Mouse (Mus musculus) adrenal gland, adult 18-20 months (tissue): ENCODE data around the gene Zfp385b. TPM values are rescaled to one million over a fixed set of nuclear protein-coding genes. Genes with fewer than 3 reads are reported as not detected.

ENCODE experiments used
- DNase-seq, 2 experiments: peaks; one replicate each; pipeline ENCODE4 v3.0.0; 2021 to 2022; ENCODE audit warnings: low spot score in 2 of 2
- total RNA-seq, 2 experiments: library from RNA; stranded (reverse); gene quantifications; 1 replicate in 1 of 2; 2 replicates in 1 of 2; pipeline ENCODE4 v1.2.3; 2021

Gene Zfp385b
- total RNA-seq, 2 experiments from 2014 or later = 0.83 TPM; not detected in 1

DNA sequence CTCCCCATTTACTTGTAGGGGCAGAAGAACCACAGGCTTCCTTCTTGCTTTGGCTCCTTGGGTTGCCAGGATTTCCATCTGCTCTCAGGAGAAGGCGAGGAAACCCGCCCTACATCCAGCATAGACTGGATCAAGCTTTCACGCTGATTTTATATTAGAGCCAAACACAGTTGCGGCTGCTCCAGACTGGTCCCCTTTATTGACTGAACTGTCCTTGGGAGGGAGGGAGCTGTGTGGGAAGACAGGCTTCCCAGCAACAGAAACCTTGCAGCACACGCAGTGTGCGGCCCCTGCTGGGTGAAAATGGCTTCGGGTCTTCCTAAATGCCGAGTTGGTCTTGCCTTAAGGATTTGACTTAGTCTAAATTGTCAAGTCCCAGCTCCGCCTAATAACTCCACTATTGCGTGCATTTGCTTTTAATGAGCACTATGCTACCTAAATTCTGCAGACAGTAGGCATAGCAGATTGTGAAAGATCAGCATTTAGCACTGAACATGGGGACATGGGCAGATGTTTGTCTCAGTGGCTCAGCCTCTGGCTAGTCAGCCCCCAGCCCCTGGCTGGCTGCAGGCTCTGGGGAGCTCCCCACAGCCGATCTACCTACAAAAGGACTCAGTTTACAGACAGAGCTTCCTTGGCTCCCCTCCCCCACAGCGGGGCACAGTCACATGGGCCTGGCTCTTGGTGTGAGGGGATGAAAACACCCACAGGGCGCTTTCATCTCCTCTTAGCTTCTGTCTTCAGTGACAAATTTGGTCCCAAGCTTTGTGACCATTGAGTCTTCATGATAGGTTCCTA, 417.8 kb downstream of the Zfp385b start:
- DNase-seq = no peak

DNA sequence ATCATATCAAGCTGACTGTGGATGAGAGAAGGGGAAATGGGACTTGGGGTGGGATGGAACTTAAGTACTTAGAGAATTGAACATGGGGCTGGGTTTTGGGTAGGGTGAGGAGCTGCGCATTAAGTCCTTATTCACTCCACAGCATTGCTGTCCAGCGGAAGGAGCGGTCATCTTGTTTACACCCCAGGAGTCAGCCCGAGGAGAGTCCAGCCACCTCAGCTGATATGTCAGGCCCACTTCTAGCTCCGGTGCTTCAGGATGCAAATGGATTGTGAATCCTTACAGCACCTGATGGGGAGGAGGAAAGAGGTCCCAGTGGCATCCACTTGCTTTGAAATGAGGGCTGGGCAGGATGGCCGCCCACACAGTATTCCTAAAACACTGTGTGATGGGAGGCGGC, 425.6 kb downstream of the Zfp385b start:
- DNase-seq = no peak

DNA sequence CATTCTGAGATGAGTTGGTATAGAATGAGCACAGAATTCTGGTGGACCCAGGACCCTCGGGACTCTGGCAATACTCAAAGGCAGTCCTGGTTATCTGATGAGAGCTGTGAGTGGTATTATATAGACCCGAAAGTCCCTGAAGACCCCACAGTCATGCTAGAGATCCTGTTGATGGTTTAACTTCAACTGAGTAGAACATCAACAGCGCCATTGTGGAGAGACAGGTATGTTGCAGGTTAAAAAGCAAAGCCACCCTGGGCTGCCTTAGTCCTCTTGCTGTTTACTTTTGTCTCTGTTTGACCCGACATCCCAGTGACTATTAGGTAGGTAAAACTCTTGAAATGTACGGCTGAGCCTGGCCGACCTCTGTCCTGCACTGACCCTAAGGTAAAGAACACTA, 431.3 kb downstream of the Zfp385b start:
- no peak for DNase-seq

DNA sequence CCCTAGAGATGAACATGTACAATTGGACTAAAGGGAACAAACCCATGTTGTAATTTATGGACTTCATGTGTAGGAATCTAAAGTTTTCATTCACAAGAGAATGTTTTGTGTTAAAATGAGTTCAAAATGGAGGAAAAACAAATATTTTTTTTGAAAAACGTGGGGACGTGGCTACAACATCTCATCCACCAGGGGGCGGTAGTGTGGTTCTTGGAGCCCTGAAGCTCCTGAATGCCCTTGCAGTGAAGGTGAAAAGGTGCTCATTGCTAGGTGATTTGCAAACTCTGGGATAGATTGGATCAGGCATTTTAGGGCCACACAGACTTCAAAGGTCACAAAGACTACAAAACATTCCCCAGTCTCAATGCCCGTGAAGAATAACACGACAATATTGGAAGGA, 432.9 kb downstream of the Zfp385b start:
- DNase-seq = peak; percentile 53 to 63

DNA sequence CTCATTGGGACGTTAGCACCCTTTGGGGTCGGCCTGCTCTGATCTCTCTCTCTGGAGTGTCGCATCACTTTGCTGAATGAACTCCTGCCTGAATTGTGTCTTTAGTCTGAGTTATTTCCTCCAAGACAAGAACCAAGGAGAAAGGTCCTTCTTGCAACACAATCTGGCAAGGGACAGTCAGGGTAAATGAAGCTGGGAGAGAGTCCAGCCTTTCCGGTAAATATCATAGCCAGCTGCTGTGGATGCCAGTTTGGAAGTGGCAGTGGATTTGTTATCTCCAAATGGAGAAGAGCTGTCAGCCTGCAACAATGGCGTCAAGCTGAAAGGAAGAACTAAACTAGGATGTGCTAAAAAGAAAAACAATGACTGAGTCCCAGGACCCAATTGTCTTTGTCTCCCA, 436.7 kb downstream of the Zfp385b start:
- DNase-seq = no peak

DNA sequence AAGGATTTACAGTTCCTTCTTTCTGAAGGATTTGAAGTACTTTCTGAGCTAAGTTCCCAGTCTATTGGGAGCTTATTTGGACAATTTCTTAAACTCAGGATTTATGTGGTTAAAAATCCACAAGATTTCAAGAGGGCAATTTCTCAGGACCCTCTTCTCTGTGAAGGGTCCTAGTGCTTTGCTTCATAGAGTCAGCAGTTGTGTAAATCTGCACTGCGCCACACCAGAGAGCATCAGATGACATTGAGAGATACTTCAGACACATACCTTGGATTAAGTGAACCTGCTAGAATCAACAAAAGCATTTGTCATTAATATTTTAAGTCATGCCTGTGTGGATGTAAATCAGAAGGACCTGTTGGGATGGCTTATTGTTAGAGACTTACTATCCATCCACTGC, 439.5 kb downstream of the Zfp385b start:
- no peak for DNase-seq

DNA sequence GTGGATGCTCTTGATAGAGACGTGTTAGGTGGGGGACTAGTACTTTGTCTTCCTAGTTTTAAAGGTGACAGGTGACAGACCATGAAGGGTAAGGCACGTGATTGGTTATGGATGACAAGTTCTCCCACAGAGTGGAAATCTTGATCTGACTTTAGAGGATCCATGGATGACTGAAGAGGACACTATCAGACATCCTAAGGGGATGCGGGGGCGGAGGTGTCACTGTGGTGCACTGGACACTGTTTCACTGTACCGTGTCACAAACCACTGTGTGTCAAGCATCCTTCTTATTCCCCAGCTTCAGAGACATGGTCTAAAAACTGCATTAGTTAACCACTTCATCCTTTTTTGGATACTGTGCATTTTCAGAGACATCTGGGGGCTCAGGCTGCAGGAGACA, 440.1 kb downstream of the Zfp385b start:
- DNase-seq = no peak

DNA sequence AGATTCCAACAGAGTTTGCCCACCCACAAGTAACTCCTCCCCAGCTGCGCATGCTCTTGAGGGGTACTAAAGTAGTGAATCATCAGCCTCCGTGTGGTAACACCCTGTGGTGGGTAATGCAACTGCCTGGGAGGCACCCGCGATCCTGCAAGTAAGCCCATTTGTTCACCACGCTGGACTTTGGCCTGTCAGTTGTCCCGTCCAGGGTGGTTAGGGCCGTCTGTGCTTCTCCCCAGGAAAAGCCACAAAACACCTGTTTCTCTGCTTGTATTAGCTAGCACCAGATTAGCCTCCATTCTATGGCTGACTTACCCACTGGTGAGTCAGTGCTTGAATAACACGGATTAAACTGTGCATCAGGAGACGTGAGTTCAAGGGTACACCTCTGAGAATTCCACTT, 442.6 kb downstream of the Zfp385b start:
- no peak for DNase-seq

DNA sequence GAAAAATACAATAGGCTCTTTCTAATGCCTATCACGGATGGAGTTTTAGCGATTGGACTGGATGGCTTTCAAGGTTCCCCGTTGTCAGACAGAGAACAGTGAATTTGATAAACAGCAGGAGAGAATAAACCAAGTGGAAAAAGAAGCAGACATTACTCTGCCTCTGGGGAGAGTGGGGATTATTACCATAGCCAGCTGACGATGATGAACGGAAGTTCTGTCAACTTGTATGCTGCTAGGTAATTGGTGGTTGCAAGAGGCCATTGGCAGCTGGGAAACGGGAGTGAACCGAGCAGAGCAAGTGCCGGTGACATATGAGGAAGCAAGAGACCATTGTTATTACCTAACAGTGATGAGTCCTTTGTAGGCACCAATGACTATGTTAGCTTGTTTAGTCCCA, 444.3 kb downstream of the Zfp385b start:
- no peak for DNase-seq

DNA sequence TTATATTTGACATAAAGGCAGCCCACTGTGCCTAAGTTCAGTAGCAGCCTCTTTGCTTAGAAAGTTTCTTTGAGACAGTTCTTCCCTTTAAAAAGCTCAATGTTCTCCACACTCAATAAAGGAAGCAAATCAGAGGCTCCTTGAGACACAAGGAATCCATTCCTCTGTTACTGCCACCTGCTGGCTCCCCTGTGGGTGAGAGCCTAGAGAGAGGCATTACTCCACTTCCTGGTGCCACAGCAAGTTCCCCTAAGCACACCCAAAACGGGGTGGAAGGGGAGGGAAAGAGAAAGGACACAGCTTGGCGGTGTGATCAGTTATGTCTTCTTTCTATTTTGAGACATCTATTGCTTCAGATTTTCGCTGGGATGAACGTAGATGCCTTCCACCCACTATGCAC, 450.3 kb downstream of the Zfp385b start:
- no peak for DNase-seq

Other genes with a start within 250 kb of the Zfp385b start
- 10 to 100 TPM; 24.4 to 26.6 TPM for gene Cwc22, start 126.7 kb upstream of the Zfp385b start, total RNA-seq